Mouse (Mus musculus): ENCODE results near the gene Pde10a. TPM values are rescaled to one million over a fixed set of nuclear protein-coding genes. Genes with fewer than 3 reads are reported as not detected.

The Pde10a gene
- polyA plus RNA-seq, 1 experiment: 3.9 TPM

DNA sequence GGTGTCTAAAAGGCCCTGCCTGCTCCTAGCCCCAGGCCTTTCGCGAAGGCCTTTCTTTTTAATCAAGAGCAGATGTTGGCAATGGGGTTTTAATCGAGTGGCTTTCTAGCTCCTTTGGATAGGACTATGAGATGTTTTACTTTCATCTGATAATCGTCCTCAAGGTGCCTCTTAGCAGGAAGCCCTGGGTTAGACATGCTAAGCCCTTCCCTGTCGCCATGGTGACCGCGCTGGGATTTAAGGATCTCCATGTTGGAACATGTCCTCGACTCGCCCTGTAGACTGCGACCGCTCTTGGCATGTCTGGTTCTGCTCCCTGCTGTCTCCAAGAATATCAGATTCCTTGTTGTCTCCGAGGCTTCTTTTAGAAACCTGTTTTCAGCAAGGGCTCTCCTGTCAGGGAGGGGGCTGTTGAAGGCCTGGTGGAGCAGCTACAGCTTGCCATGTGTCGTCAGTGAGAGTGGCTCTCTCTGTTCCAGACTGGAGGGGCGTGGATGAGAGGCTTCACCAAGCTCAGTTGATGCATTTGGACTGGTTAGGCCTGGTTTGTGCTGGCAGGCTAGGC lies 16.9 kb downstream of the Pde10a start:
- Histone ChIP-seq H3K27me3 (replicated peaks) (peaks cover 3% of the 10 kb centered on the region), H3K4me3 (replicated peaks) (no peak overlapping the region), H3K4me1 (no peaks in the 10 kb centered on the region)

GRCm38 (mm10) chr17:8546366-8546765 lies 21.2 kb downstream of the Pde10a start:
- Histone ChIP-seq H3K4me3 (replicated peaks) (no peak overlapping the region), H3K36me3 (replicated peaks; ENCODE audit: low read length) (no peaks in the 10 kb centered on the region), H3K27me3 (replicated peaks) (peaks cover 18% of the 10 kb centered on the region), H3K9me3 (peaks cover 15% of the 10 kb centered on the region), H3K4me1 (no peaks in the 10 kb centered on the region)
- TF ChIP-seq GATA1 (IDR thresholded peaks at IDR 0.05; ENCODE audit: borderline replicate concordance, low read length): no peak
- no peak for TF ChIP-seq FLI1 (IDR thresholded peaks at IDR 0.05; ENCODE audit: low read length)

More for the DNA sequence above, 16.9 kb downstream of the Pde10a start:
- Histone ChIP-seq H3K9me3 (peaks cover 15% of the 10 kb centered on the region), H3K36me3 (replicated peaks; ENCODE audit: low read length) (no peaks in the 10 kb centered on the region)
- TF ChIP-seq FLI1 (IDR thresholded peaks at IDR 0.05; ENCODE audit: low read length): no peak
- no peak for TF ChIP-seq GATA1 (IDR thresholded peaks at IDR 0.05; ENCODE audit: borderline replicate concordance, low read length)

GRCm38 (mm10) chr17:8548733-8549132 lies 23.6 kb downstream of the Pde10a start:
- TF ChIP-seq GATA1 (IDR thresholded peaks at IDR 0.05; ENCODE audit: borderline replicate concordance, low read length) (no peak), FLI1 (IDR thresholded peaks at IDR 0.05; ENCODE audit: low read length) (no peak)

DNA sequence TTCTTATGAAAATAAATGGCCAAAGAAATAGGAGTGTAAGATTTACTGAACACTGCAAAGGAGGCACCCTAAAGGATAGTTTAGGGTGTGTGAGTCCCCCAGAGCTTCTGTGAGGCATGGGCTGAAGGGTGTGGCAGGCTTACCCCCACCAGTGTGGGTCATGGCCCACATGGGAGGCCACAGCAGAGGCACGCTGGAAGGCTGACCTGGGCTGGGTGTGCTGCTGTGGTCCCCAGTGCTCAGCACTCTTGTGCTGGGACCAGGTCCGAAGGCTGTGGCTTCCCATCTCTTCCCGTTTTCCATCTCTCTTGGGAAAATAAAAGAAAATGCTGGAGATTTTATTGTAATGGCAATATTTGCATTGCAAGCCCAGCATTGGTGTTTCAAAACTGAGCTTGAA lies 26.5 kb downstream of the Pde10a start:
- no peaks in the 10 kb centered on the region for H3K4me1 ChIP-seq
- H3K4me3 ChIP-seq (replicated peaks): no peak overlapping the region
- H3K36me3 ChIP-seq (replicated peaks; ENCODE audit: low read length): no peaks in the 10 kb centered on the region
- H3K9me3 ChIP-seq: peaks cover 7% of the 10 kb centered on the region; the same call in 1 of the 2 replicates
- TF ChIP-seq GATA1 (IDR thresholded peaks at IDR 0.05; ENCODE audit: borderline replicate concordance, low read length): no peak
- TF ChIP-seq FLI1 (IDR thresholded peaks at IDR 0.05; ENCODE audit: low read length): no peak
- peaks cover 28% of the 10 kb centered on the region for H3K27me3 ChIP-seq (replicated peaks)

More at GRCm38 (mm10) chr17:8548733-8549132, 23.6 kb downstream of the Pde10a start:
- no peaks in the 10 kb centered on the region for H3K4me1 ChIP-seq
- peaks cover 25% of the 10 kb centered on the region for H3K27me3 ChIP-seq (replicated peaks)
- H3K9me3 ChIP-seq: peaks cover 13% of the 10 kb centered on the region
- H3K36me3 ChIP-seq (replicated peaks; ENCODE audit: low read length): no peaks in the 10 kb centered on the region
- no peak overlapping the region for H3K4me3 ChIP-seq (replicated peaks)

GRCm38 (mm10) chr17:8552346-8553035 lies 27.3 kb downstream of the Pde10a start:
- Histone ChIP-seq H3K36me3 (replicated peaks; ENCODE audit: low read length) (no peaks in the 10 kb centered on the region), H3K4me1 (no peaks in the 10 kb centered on the region), H3K4me3 (replicated peaks) (no peak overlapping the region), H3K27me3 (replicated peaks) (peaks cover 30% of the 10 kb centered on the region), H3K9me3 (peaks cover 7% of the 10 kb centered on the region; the same call in 1 of the 2 replicates)
- TF ChIP-seq FLI1 (IDR thresholded peaks at IDR 0.05; ENCODE audit: low read length) (no peak), GATA1 (IDR thresholded peaks at IDR 0.05; ENCODE audit: borderline replicate concordance, low read length) (no peak)

- Histone ChIP-seq H3K36me3 (replicated peaks; ENCODE audit: low read length) (no peaks in the 10 kb centered on the region), H3K27me3 (replicated peaks) (peaks cover 30% of the 10 kb centered on the region), H3K9me3 (peaks cover 7% of the 10 kb centered on the region; the same call in 1 of the 2 replicates), H3K4me3 (replicated peaks) (no peak overlapping the region), H3K4me1 (no peaks in the 10 kb centered on the region)
- TF ChIP-seq GATA1 (IDR thresholded peaks at IDR 0.05; ENCODE audit: borderline replicate concordance, low read length): no peak
- TF ChIP-seq FLI1 (IDR thresholded peaks at IDR 0.05; ENCODE audit: low read length): no peak
These were observed 28.4 kb downstream of the Pde10a start for GRCm38 (mm10) chr17:8553601-8554000.

GRCm38 (mm10) chr17:8554219-8554618 lies 29.0 kb downstream of the Pde10a start:
- Histone ChIP-seq H3K36me3 (replicated peaks; ENCODE audit: low read length) (no peaks in the 10 kb centered on the region), H3K9me3 (peaks cover 7% of the 10 kb centered on the region; the same call in 1 of the 2 replicates), H3K27me3 (replicated peaks) (peaks cover 29% of the 10 kb centered on the region), H3K4me1 (no peaks in the 10 kb centered on the region), H3K4me3 (replicated peaks) (no peak overlapping the region)
- TF ChIP-seq GATA1 (IDR thresholded peaks at IDR 0.05; ENCODE audit: borderline replicate concordance, low read length) (no peak), FLI1 (IDR thresholded peaks at IDR 0.05; ENCODE audit: low read length) (no peak)

DNA sequence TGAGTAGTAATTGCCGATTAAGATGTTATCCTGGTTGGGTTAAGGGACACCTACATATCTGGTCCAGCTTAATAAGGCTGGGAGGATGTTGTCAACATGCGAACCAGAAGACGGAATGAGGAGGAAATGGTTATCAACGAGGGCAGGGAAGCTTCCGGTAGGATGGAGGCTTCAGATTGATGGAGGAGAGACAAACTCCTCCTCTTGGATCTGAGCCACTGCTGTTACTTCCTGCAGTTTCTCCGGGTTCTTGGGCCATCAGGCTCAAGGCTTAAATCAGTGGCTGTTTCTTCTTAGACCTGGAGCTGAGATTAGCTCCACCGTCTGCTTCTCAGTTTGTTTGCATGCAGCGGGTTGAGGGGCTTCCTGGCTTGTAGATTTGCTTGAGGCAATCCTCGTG lies 30.6 kb downstream of the Pde10a start:
- Histone ChIP-seq H3K27me3 (replicated peaks) (peaks cover 23% of the 10 kb centered on the region), H3K4me1 (no peaks in the 10 kb centered on the region), H3K4me3 (replicated peaks) (no peak overlapping the region), H3K9me3 (peaks cover 7% of the 10 kb centered on the region; the same call in 1 of the 2 replicates), H3K36me3 (replicated peaks; ENCODE audit: low read length) (no peaks in the 10 kb centered on the region)
- TF ChIP-seq GATA1 (IDR thresholded peaks at IDR 0.05; ENCODE audit: borderline replicate concordance, low read length) (no peak), FLI1 (IDR thresholded peaks at IDR 0.05; ENCODE audit: low read length) (no peak)

DNA sequence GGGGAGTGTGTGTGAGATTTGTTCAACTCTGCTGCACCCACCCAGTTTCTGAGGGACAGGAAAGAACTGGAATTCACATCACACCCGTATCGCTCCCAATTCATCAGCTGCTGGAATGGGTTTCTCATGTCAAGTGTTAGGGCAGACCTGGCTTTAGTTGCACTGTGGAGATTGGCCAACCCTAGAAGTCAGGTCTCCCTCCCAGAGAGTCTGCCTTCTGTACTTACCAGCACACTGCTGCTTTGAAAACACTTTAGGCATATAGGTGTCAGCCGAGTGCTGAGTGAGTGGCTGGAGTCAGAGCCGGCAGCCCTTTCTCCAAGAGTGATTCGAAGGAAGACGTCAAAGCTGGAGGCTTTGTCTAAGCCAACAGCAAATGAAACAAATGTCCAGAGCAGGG lies 31.1 kb downstream of the Pde10a start:
- no peak for TF ChIP-seq GATA1 (IDR thresholded peaks at IDR 0.05; ENCODE audit: borderline replicate concordance, low read length)
- TF ChIP-seq FLI1 (IDR thresholded peaks at IDR 0.05; ENCODE audit: low read length): no peak
- peaks cover 7% of the 10 kb centered on the region; the same call in 1 of the 2 replicates for H3K9me3 ChIP-seq
- no peaks in the 10 kb centered on the region for H3K36me3 ChIP-seq (replicated peaks; ENCODE audit: low read length)
- H3K4me3 ChIP-seq (replicated peaks): no peak overlapping the region
- no peaks in the 10 kb centered on the region for H3K4me1 ChIP-seq
- peaks cover 18% of the 10 kb centered on the region for H3K27me3 ChIP-seq (replicated peaks)

GRCm38 (mm10) chr17:8557926-8558325 lies 32.8 kb downstream of the Pde10a start:
- no peak overlapping the region for H3K4me3 ChIP-seq (replicated peaks)
- H3K27me3 ChIP-seq (replicated peaks): peaks cover 11% of the 10 kb centered on the region
- no peak for TF ChIP-seq FLI1 (IDR thresholded peaks at IDR 0.05; ENCODE audit: low read length)
- no peak for TF ChIP-seq GATA1 (IDR thresholded peaks at IDR 0.05; ENCODE audit: borderline replicate concordance, low read length)
- no peaks in the 10 kb centered on the region for H3K4me1 ChIP-seq
- H3K36me3 ChIP-seq (replicated peaks; ENCODE audit: low read length): no peaks in the 10 kb centered on the region
- H3K9me3 ChIP-seq: peaks cover 7% of the 10 kb centered on the region; the same call in 1 of the 2 replicates

Data from megakaryocyte, embryonic 14.5 days (primary cell).